Mouse (Mus musculus): Measurements from ENCODE around the gene Fli1.

- no peak for TF ChIP-seq CTCF (IDR thresholded peaks at IDR 0.05; ENCODE audit: low read depth)
- TF ChIP-seq EP300 (IDR thresholded peaks at IDR 0.05; ENCODE audit: low read depth) = no peak
Observed at GRCm38 (mm10) chr9:32583905-32584304, 41.2 kb upstream of the Fli1 start.
